Mouse (Mus musculus) embryo, embryonic 9.5 days (tissue): ENCODE data around the gene Smpd2.
A peak's percentile ranks its signal among the peaks of the same experiment; 100 is the strongest.

Experiments used
- DNase-seq: peaks from one replicate; pipeline ENCODE4 v3.0.0-alpha.2; 2017; ENCODE audit errors: extremely low spot score

Smpd2 gene

GRCm38 (mm10) chr10:41489708-41490517 lies at the start of gene Smpd2, which contains the start of gene Ppil6:
Gene Smpd2 (minus strand): TSS chr10:41490369.
Gene Ppil6 (plus strand): TSS chr10:41490439.
- peak; percentile 98 for DNase-seq

GRCm38 (mm10) chr10:41538986-41539385 lies 48.8 kb upstream of the Smpd2 start:
- no peak for DNase-seq

- DNase-seq: no peak
Measured at GRCm38 (mm10) chr10:41537983-41538330, 47.8 kb upstream of the Smpd2 start.

- no peak for DNase-seq
Measured at GRCm38 (mm10) chr10:41537226-41537982, 47.2 kb upstream of the Smpd2 start.

GRCm38 (mm10) chr10:41536714-41537113 lies 46.5 kb upstream of the Smpd2 start:
- no peak for DNase-seq

GRCm38 (mm10) chr10:41535991-41536390 lies 45.8 kb upstream of the Smpd2 start:
- no peak for DNase-seq

GRCm38 (mm10) chr10:41529972-41530371 lies 39.8 kb upstream of the Smpd2 start:
- DNase-seq: no peak

- no peak for DNase-seq
Measured at GRCm38 (mm10) chr10:41525696-41526095, 35.5 kb upstream of the Smpd2 start.

GRCm38 (mm10) chr10:41523386-41523785 lies 33.2 kb upstream of the Smpd2 start:
- no peak for DNase-seq

GRCm38 (mm10) chr10:41520410-41520673 lies 30.2 kb upstream of the Smpd2 start:
- no peak for DNase-seq

DNA sequence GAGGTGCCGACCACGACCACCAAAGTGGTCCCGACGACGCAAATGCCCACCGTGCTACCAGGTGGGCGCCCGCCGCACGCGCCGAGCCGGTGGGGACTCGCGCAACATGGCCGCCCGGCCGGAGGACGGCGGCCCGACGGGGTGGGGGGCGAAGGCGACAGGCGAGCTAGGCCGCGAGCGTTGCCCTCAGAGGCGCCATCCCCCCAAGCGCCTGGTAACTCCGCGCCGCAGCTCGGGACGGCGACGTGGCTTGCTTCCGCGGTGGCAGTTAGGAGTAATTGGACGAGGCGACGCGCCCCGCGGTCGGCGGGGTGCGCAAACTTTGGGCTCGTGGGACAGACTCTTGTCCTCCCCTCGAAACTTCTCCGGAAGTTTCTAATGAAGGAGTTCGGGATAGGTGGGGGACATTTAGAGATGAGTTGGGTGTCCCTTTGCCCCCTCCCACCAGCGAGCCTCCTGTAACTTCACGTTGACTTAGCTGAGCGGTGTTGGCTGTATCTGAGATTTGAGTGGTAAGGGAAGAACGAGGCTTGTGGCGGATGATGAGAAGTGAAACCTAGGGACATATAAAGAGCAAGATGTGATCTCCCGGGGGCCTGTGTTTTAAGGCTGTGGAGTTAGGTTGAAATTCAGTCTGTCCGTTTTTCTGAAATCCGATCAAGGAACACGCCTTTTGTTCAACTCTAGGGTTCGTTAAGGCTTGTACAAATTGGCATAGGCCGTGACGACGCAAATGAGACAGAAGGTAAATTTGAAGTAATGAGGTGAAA lies 29.7 kb upstream of the Smpd2 start:
- no peak for DNase-seq

GRCm38 (mm10) chr10:41518981-41519618 lies 28.9 kb upstream of the Smpd2 start, which contains the start of gene Cd164:
Gene Cd164 (plus strand): TSS chr10:41519414.
- peak; percentile 93 for DNase-seq

DNA sequence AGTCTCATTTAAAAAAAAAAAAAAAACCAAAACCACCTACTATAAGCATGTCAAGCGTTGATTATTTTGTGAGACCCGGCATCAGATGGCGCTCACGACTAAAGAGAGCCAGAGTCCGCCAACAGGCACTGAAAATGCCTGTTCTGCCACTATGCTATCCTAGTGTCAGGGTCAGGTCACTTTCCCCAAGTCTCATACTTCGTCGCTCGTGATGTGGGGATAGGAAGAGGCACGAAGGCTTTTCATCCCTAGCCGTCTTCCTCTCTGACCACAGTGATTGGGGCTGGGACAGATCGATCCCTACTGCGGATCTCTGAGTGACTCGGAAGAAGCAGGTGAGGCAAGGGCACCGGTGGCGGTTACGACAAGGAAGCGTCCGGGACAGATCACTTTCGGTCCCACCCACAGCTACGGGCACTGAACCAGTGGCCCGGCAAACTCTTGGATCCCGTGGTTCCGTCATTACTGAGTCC lies 28.4 kb upstream of the Smpd2 start:
- DNase-seq: no peak

- no peak for DNase-seq
Measured at GRCm38 (mm10) chr10:41514921-41515320, 24.8 kb upstream of the Smpd2 start.

DNA sequence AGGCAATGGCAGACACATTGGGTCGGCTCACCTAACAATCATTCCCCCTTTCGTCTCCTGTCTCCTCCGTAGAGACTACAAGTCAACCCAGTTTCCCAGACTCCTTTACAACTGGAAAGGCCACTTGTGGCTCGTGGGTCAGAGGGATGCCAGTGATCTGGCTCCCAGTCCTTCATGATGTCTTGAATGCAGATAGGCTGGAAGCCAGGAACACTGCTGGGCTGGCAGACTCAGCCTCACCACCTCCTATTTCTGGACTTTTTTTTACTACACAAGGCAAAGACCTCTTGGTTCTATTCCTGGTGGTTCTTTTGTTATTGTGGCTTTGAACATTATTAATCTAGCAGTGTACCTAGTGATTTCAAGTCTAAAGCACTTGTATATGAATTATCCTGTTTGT lies 24.1 kb upstream of the Smpd2 start:
- DNase-seq: no peak

- DNase-seq: no peak
Measured at GRCm38 (mm10) chr10:41509160-41509559, 19.0 kb upstream of the Smpd2 start.

- DNase-seq: peak; percentile 65
Measured at GRCm38 (mm10) chr10:41505446-41505845, 15.3 kb upstream of the Smpd2 start.

- DNase-seq: no peak
Measured at GRCm38 (mm10) chr10:41504996-41505395, 14.8 kb upstream of the Smpd2 start.

GRCm38 (mm10) chr10:41500941-41501340 lies 10.8 kb upstream of the Smpd2 start:
- DNase-seq: no peak

GRCm38 (mm10) chr10:41491111-41491510 lies 942 bp upstream of the Smpd2 start:
- no peak for DNase-seq

- DNase-seq: no peak
Measured at GRCm38 (mm10) chr10:41490518-41490873, 327 bp upstream of the Smpd2 start.

GRCm38 (mm10) chr10:41489294-41489693 lies 875 bp downstream of the Smpd2 start:
- DNase-seq: no peak
